Mouse (Mus musculus) MEL (cell line): ENCODE data around the gene Slc51b.

Source experiments
- CTCF ChIP-seq, 3 experiments: IDR thresholded peaks in 2 of 3; conservative IDR thresholded peaks in 1 of 3; 2 replicates each; pipeline ENCODE4 v1.5.1; 2011 to 2012; ENCODE audit warnings: low read length in 3 of 3, low read depth in 2 of 3, mild to moderate bottlenecking in 2 of 3, improper control_type of control experiment in 1 of 3, inconsistent platforms in 1 of 3, mixed read lengths in 1 of 3, moderate library complexity in 1 of 3; ENCODE audit not compliant: control insufficient read depth in 1 of 3, insufficient read depth in 1 of 3, poor library complexity in 1 of 3, severe bottlenecking in 1 of 3
- E2F4 ChIP-seq: IDR thresholded peaks from 2 replicates; pipeline ENCODE4 v1.6.1; 2011; ENCODE audit warnings: low read depth, low read length, improper control_type of control experiment, borderline replicate concordance
- ELF1 ChIP-seq: IDR thresholded peaks from 2 replicates; pipeline ENCODE4 v1.6.1; 2014; ENCODE audit warnings: low read depth, mild to moderate bottlenecking, inconsistent platforms, low read length, improper control_type of control experiment, moderate library complexity
- KAT2A ChIP-seq: conservative IDR thresholded peaks from 2 replicates; pipeline ENCODE4 v1.6.1; 2012; ENCODE audit warnings: low read depth, low read length, improper control_type of control experiment, inconsistent platforms
- POLR2A ChIP-seq, 2 experiments: IDR thresholded peaks; 2 replicates each; pipeline ENCODE4 v1.6.1; 2011 to 2012; ENCODE audit warnings: low read length in 2 of 2, mild to moderate bottlenecking in 2 of 2, control low read depth in 1 of 2, improper control_type of control experiment in 1 of 2, low read depth in 1 of 2, moderate library complexity in 1 of 2; ENCODE audit not compliant: control insufficient read depth in 1 of 2, insufficient read depth in 1 of 2, poor library complexity in 1 of 2
- RAD21 ChIP-seq: IDR thresholded peaks from 2 replicates; pipeline ENCODE4 v1.6.1; 2011; ENCODE audit warnings: mild to moderate bottlenecking, low read depth, low read length, improper control_type of control experiment
- SIN3A ChIP-seq: IDR thresholded peaks from 2 replicates; pipeline ENCODE4 v1.6.1; 2012; ENCODE audit warnings: low read length, improper control_type of control experiment, inconsistent platforms
- ZC3H11A ChIP-seq: IDR thresholded peaks from 2 replicates; pipeline ENCODE4 v1.6.1; 2012; ENCODE audit warnings: low read depth, mild to moderate bottlenecking, inconsistent platforms, low read length, improper control_type of control experiment

DNA sequence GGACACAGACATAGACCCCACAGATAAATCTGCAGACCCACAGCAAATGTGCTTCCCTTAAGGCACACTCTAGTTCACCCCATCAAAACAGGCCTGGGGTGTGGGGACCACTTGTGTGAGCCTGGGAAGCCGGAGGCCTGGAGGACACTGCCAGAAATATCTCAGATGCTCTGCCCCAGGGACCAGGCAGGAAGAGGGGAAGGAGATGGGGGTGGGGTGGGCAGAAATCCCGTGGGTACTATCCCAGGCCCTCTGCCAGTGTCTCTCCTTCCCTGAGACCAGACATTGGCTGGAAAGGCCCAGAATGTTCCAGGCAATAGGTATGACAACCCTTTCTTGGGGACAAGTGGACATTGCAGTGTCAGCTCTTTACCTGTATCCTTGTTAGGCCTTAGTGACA lies 29.1 kb downstream of the Slc51b start:
- TF ChIP-seq CTCF (IDR thresholded peaks at IDR 0.05 in 2 of 3, conservative IDR thresholded peaks at IDR 0.05 in 1 of 3; ENCODE audit: control insufficient read depth in 1 of 3, insufficient read depth in 1 of 3, low read depth in 2 of 3, low read length in 3 of 3, poor library complexity in 1 of 3, severe bottlenecking in 1 of 3), result no peak
- no peak for TF ChIP-seq ELF1
- no peak for TF ChIP-seq POLR2A (IDR thresholded peaks at IDR 0.05; ENCODE audit: control insufficient read depth in 1 of 2, insufficient read depth in 1 of 2, low read depth in 1 of 2, low read length in 2 of 2, poor library complexity in 1 of 2)
- TF ChIP-seq KAT2A, result no peak
- TF ChIP-seq E2F4, result no peak
- TF ChIP-seq RAD21, result no peak
- TF ChIP-seq SIN3A, result no peak
- no peak for TF ChIP-seq ZC3H11A
